Mouse (Mus musculus): ENCODE measurements around the gene Npdc1.
A peak's percentile ranks its signal among the peaks of the same experiment; 100 is the strongest.
"Not testable (repeated sequence)": the region's sequence is repeated elsewhere in the genome, so short reads cannot be mapped to it uniquely, and the experiment has no call there.

Npdc1 gene

GRCm38 (mm10) chr2:25395721-25396596 lies 3.2 kb upstream of the Npdc1 start, which contains the start of gene Entpd2:
Gene Entpd2, plus strand, starts transcription at chr2:25395874.
- peak; percentile 73 for DNase-seq (ENCODE audit: low spot score)

GRCm38 (mm10) chr2:25396597-25396983 lies 2.6 kb upstream of the Npdc1 start:
- DNase-seq (ENCODE audit: low spot score): no peak

DNA sequence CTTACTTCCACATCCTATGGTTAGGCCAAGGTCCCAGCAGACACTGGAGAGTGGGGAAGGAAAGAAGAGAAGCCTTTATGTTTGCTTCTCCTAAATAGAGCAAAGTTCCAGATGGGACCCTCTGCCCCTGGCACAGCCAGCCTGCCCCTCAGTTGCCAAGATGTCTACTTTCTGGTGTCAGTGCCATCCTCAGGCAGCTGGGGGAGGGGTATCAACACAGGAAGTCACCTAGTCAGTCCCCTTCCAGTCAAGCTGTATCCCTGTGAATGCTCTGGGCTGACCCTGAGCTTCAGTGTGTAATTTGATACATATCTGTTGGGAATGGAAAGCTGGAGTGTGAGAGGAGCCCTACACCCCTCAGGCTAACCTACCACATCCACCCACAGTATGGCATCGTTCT lies 2.1 kb upstream of the Npdc1 start:
- DNase-seq (ENCODE audit: low spot score): no peak

GRCm38 (mm10) chr2:25398065-25398464 lies 1.1 kb upstream of the Npdc1 start:
- no peak for DNase-seq (ENCODE audit: low spot score)

- DNase-seq (ENCODE audit: low spot score): no peak
Measured at GRCm38 (mm10) chr2:25400291-25400690, 1.1 kb downstream of the Npdc1 start.

GRCm38 (mm10) chr2:25400764-25401163 lies 1.6 kb downstream of the Npdc1 start:
- DNase-seq (ENCODE audit: low spot score): peak; percentile 37

- DNase-seq (ENCODE audit: low spot score): peak; percentile 79
Measured at GRCm38 (mm10) chr2:25402377-25402971, 3.3 kb downstream of the Npdc1 start.

- DNase-seq (ENCODE audit: low spot score): peak; percentile 67
Measured at GRCm38 (mm10) chr2:25402972-25403601, 3.9 kb downstream of the Npdc1 start.

DNA sequence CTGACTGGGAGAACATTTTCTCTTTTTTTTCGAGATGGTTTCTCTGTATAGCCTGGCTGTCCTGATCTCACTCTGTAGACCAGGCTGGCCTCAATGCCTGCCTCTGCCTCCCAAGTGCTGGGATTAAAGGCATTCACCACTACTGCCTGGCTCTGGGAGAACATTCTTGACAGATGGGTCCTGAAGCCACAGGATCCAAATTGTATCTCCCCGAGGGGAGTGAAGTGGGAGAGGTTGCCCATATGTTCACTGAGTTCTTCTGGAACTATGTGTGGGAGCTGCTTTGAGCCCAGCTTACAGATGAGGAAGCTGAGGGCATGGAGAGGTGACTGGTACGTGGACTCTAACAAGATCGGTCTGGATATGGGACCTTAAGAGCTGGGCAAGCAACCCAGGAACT lies 4.8 kb downstream of the Npdc1 start:
- no peak for DNase-seq (ENCODE audit: low spot score)

- no peak for DNase-seq (ENCODE audit: low spot score)
Measured at GRCm38 (mm10) chr2:25408908-25409307, 9.8 kb downstream of the Npdc1 start.

- DNase-seq (ENCODE audit: low spot score): not testable (repeated sequence)
Measured at GRCm38 (mm10) chr2:25413436-25413835, 14.3 kb downstream of the Npdc1 start.

DNA sequence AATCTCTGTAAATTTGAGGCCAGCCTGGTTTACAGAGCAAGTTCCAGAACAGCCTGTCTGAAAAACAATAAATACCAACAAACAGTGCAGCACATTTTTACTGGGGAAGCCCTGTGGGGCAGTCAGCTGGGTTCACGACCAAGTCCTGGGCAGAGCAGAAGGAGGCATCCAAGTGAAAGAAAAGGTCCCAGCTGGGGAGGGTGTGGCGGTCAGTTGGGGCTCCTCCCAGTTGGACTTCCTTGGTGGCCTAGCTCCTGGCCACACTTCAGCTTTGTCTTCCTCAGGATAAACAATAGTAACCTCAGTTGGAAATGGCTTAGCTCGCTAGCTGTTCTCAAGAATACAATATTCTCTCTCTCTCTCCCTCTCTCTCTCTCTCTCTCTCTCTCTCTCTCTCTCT lies 18.3 kb downstream of the Npdc1 start:
- no peak for DNase-seq (ENCODE audit: low spot score)

DNA sequence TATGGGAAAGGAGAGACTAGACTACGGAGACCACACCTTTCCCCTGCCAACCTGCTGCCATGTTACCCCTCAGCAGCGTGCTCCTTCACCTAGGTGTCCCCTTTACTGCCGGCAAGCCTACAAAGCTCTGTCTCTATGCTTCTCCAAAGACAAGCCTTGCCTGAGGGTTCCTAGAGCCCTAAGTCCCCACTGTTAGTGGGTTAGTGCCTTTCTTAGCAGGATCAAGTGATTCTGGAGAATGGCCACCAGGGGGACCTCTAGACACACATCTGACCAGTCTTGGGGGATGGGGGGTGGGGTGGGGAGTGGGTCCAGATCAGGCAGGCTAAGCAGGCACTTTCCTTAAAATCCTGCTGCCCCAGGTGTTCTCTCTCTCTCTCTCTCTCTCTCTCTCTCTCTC lies 22.7 kb downstream of the Npdc1 start:
- no peak for DNase-seq (ENCODE audit: low spot score)

DNA sequence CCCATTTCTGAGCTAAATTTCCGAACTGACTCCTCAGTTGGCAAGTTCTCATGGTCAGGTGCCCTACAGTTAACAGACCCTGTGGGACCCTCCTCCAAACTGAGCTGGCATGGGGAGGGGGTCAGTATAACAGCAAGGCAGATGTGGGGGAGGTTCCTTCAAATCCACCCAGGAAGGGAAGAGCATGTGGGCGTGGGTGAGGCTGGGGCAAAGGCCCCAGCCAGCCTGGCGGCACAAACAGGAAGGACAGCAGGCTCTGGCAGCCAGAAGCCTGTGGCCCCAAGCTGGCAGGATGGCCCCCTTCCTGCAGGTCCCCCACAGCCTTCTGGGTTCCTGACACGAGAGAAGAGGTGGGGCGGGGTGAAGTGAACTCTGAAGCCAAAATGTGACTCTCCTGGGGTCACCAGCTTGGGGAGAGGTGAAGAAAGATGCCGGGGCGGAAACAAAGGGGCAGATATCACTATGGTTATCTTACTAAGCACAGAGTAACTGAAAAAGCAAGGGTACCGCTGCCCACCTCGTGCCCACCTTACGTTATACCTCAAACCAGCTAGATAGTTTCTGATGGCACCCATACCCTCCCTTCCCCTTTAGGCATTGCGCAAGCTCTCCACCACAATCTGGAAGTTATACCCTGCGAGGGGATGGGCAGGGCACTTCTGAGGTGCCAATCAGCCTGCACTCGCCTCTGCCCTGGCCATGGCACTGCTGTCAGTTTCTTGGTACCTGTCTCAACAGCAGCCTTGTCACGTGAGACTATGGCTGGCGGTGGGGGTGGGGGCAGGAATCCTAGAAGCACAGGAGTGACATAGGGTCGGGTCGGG lies 23.6 kb downstream of the Npdc1 start, which contains the start of gene Fut7:
Fut7 (plus strand) TSS at position 681 of the 824 bp plus-strand sequence.
- no peak for DNase-seq (ENCODE audit: low spot score)

DNA sequence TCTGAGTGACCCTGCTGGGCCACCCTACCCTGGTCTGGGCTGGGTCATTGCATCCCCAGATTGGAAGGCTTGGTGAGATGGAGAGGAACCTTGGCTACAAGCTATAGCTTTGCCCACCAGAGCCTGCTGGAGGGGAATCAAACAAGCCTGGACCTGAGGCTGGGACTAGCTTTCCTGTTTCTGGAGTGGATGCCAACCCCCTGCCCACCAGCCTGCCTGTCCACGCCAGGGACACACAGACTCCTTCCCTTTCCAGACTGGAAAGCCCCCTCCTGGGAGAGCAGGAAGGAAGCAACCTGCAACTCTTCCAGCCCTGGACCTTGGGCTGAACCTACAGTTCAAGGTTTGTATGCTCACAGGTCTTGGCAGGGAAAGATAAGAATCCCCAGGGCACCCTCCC lies 24.5 kb downstream of the Npdc1 start:
- no peak for DNase-seq (ENCODE audit: low spot score)

DNA sequence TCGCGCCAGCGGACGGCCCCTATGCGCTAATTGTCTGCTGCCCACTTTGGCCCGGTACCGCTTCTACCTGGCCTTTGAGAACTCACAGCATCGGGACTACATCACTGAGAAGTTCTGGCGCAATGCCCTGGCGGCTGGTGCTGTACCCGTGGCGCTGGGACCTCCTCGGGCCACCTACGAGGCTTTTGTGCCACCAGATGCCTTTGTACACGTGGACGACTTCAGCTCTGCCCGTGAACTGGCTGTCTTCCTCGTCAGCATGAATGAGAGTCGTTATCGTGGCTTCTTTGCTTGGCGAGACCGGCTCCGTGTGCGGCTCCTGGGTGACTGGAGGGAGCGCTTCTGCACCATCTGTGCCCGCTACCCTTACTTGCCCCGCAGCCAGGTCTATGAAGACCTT lies 26.3 kb downstream of the Npdc1 start:
- no peak for DNase-seq (ENCODE audit: low spot score)

- DNase-seq (ENCODE audit: low spot score): peak; percentile 32
Measured at GRCm38 (mm10) chr2:25426721-25427191, 27.6 kb downstream of the Npdc1 start.

DNA sequence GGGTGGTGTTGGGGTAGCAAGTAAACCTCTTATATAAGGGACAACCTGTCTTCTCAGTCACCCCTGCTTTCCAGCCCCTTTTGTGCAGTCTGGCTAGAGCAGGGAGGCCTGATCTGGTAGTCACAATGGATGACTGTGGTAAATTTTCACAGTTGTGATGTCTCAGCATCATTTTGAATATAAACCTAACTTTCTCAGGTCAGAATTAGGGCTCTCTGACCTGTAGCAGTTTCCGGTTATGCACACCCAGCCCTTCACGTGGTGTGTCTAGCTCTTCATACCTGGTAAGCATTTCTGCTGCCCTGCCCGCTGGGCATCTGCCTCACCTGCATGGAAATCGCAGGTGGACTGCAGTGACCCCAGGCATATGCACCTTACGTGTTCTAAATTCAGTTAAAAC lies 28.1 kb downstream of the Npdc1 start:
- no peak for DNase-seq (ENCODE audit: low spot score)

- DNase-seq (ENCODE audit: low spot score): peak; percentile 87
Measured at GRCm38 (mm10) chr2:25428442-25429236, 29.5 kb downstream of the Npdc1 start, which contains the start of gene Abca2. Gene Abca2, plus strand, starts transcription at chr2:25428703.

DNA sequence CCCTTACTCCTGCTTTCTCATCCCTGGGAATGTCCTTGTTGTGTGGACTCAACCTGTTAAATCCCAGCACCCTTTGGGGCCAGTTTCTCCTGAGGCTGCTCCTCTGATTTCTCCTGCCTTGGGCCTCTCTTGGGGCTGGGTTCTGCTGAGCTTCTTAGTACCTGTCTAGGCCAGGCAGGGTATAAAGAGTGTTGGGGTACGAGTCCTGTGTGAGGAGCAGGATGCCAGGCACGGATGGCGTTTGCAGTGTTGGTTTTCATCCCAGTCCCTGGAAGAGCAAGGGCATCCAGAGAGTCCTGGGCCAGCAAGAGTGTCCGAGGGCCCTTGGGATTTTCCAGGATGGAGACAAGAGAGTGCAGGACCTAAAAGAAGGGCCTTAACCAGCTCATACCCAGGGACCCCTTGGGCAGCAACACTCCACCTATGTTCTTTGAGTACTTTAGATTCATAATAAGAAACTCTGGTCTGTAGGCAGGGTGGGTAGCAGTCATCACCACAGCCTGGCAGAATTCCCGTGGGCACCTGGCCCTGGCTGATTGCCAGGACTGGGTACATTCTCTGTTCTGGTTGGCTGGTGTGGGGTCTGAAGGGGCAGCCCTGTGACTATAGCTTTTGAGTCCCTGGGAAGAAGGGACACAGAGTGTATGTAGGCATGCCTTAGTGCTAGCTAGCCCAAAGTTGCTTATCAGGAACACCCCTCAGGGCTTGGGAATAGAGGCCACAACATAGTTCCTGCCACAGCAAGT lies 30.5 kb downstream of the Npdc1 start:
- DNase-seq (ENCODE audit: low spot score): no peak
